Mouse (Mus musculus) G1E (cell line): Measurements from ENCODE around the gene Poldip3.

ENCODE experiments used
- CTCF ChIP-seq: IDR thresholded peaks from 2 replicates; pipeline ENCODE4 v1.5.1; 2012; ENCODE audit warnings: low read depth, low read length, inconsistent platforms, mixed read lengths
- GATA1 ChIP-seq: IDR thresholded peaks from 2 replicates; pipeline ENCODE4 v1.6.1; 2012; ENCODE audit warnings: borderline replicate concordance, low read length, inconsistent platforms, mixed read lengths
- POLR2AphosphoS5 ChIP-seq: IDR thresholded peaks from 2 replicates; pipeline ENCODE4 v1.6.1; 2012; ENCODE audit warnings: low read depth, low read length, inconsistent platforms; ENCODE audit not compliant: insufficient replicate concordance

DNA sequence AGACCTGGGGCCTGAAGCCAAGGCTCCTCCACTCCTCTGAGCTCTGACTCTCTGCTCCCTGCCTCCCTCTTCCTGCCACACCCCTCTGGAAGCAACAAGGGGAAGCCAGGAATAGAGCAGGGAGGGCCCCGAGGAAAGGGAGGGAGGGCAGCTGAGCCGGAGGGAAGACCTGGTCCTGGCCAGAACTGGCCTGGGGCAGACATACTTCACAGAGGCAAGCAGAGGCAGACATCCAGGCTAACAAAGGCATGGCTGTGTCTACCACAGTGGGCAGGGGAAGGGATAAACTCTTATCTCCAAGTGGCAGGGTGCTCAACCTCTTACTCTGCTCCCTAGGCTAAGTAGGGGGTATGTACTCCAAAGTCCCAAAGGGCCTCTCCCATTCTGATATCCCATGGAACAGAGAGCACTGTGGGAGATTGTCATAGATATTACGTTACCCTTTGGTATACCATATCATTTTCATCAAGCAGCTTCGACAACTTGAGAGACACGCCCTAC is 15.8 kb upstream of the Poldip3 start:
- no peak for TF ChIP-seq CTCF
- no peak for TF ChIP-seq GATA1
- no peak for TF ChIP-seq POLR2AphosphoS5
